Mouse (Mus musculus): ENCODE data around the gene Inha.
A peak's percentile ranks its signal among the peaks of the same experiment; 100 is the strongest.

Inha gene

GRCm38 (mm10) chr1:75507006-75507405 lies at the start of gene Inha:
Gene Inha, plus strand, starts transcription at chr1:75507077.
- no peak for DNase-seq

- no peak for DNase-seq
These were observed 49.2 kb upstream of the Inha start for GRCm38 (mm10) chr1:75457710-75458024.

- DNase-seq: peak; percentile 23
These were observed 48.7 kb upstream of the Inha start for GRCm38 (mm10) chr1:75458025-75458788.

GRCm38 (mm10) chr1:75458789-75459684 lies 47.8 kb upstream of the Inha start:
- DNase-seq: no peak

GRCm38 (mm10) chr1:75460297-75460696 lies 46.6 kb upstream of the Inha start:
- no peak for DNase-seq

- DNase-seq: no peak
These were observed 44.2 kb upstream of the Inha start for GRCm38 (mm10) chr1:75462636-75463035.

GRCm38 (mm10) chr1:75463652-75464204 lies 43.1 kb upstream of the Inha start:
- no peak for DNase-seq

- peak; percentile 67 for DNase-seq
These were observed 39.5 kb upstream of the Inha start for GRCm38 (mm10) chr1:75467215-75467927.

- DNase-seq: no peak
These were observed 37.5 kb upstream of the Inha start for GRCm38 (mm10) chr1:75469287-75469825.

- no peak for DNase-seq
These were observed 30.4 kb upstream of the Inha start for GRCm38 (mm10) chr1:75476441-75476840.

GRCm38 (mm10) chr1:75477264-75477965 lies 29.5 kb upstream of the Inha start:
- peak; percentile 78 for DNase-seq

GRCm38 (mm10) chr1:75477966-75478290 lies 28.9 kb upstream of the Inha start:
- DNase-seq: no peak

GRCm38 (mm10) chr1:75478497-75478896 lies 28.4 kb upstream of the Inha start:
- DNase-seq: peak; percentile 46

GRCm38 (mm10) chr1:75478916-75479634 lies 27.8 kb upstream of the Inha start, which contains the start of the genes Chpf and Tmem198:
Gene Chpf, minus strand, starts transcription at chr1:75479307.
Gene Tmem198, plus strand, starts transcription at chr1:75479532.
- DNase-seq: peak; percentile 97

- no peak for DNase-seq
These were observed 27.3 kb upstream of the Inha start for GRCm38 (mm10) chr1:75479635-75479989.

- DNase-seq: no peak
These were observed 26.8 kb upstream of the Inha start for GRCm38 (mm10) chr1:75480036-75480435.

GRCm38 (mm10) chr1:75480735-75481134 lies 26.1 kb upstream of the Inha start:
- no peak for DNase-seq

GRCm38 (mm10) chr1:75486561-75486960 lies 20.3 kb upstream of the Inha start:
- peak; percentile 63 for DNase-seq

- no peak for DNase-seq
These were observed 19.9 kb upstream of the Inha start for GRCm38 (mm10) chr1:75487040-75487404.

- peak; percentile 82 for DNase-seq
These were observed 19.3 kb upstream of the Inha start for GRCm38 (mm10) chr1:75487405-75488161.

Measured in kidney, adult 11 months (tissue).